Mouse (Mus musculus): ENCODE results near the gene Gm10803. TPM values are rescaled to one million over a fixed set of nuclear protein-coding genes. Genes with fewer than 3 reads are reported as not detected.

Gene Gm10803
- total RNA-seq, 2 experiments from 2014 or later, result not detected

GRCm38 (mm10) chr2:93592164-93592790 is 31.9 kb downstream of the Gm10803 start:
- no peak for DNase-seq

DNA sequence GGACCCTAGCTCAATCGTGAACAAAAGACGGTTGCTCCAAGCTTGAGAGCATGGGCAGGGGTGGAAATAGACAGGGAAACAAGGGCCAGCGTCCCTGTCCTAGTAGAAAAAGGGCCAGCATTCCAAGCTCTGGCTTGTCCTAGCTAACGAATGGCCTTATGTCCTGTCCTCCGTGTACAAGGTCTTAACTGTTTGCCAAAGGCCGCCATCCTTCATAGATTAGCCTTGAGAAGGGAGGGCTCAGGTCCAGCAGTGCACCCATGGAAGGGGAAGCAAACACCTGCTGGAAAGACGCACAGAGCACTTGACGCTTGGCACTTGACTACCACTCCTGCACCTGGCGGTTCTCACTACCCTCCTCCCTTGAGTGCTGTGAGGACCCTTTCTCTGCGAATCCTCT is 32.8 kb downstream of the Gm10803 start:
- DNase-seq, result no peak

DNA sequence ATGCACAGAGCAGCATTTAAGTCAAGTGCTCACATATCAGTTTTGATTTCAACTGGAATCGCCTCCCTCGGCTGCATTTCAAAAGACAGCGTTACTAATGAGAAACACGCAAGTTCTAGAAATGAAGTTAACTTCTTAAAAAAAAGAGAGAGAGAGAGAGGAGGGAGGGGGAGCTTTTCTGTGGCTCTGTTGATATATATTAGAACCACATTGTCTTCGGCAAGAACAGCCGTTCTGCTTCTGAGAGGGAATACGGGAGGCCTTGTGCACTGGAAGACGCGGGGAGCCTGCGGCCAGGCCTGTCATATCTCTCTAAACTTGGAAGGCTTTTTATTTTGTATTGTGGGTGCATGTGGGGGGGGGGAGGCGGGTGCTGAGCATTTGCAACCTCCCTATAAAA is 36.8 kb downstream of the Gm10803 start:
- DNase-seq, result no peak

DNA sequence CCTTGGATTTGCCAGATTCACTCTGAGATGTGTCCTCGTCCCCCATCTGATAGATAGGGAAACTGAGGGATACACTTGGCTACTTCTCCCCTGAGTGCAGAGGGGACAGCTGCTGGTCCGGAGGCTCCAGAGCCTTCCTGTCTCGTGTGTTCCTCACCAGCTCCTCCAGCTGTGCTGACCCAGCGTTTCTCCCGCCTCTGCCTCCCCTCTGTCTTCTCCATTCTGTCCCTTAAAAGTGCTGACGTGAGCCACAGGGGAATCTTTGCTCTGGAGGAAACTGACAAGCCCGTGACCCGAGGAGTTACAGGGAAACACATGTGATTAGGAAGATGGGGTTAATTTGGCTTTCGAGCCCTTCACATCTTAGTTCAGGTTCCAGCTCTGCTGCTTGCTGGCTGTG is 39.4 kb downstream of the Gm10803 start:
- DNase-seq, result peak; percentile 45

- no peak for DNase-seq
Measured at GRCm38 (mm10) chr2:93604601-93605285, 44.4 kb downstream of the Gm10803 start.

DNA sequence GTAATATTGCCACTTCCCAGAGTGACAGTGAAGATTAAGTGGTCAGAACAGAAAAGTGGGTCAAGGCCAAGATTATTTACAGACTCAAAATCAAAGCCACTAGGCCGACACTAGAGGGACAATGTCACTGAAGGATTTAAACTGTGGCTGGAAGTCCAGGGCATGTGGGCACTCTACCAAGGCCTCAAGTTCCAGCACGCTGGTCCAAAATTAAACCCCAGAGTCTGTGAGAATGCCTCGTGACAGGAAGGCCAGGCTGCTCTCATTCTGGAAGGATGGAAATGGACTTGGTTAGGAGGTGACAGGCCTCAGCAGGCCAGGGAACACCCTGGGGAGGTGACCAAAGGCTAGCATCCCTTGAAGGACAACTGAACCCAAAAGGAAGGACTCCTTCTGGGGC is 48.4 kb downstream of the Gm10803 start:
- DNase-seq, result peak; percentile 49

- DNase-seq, result no peak
Measured at GRCm38 (mm10) chr2:93613020-93613419, 52.7 kb downstream of the Gm10803 start.

Other genes starting within 250 kb of the Gm10803 start
- 1 to 10 TPM; 3.8 TPM for gene Tspan18, start 226.1 kb upstream of the Gm10803 start, total RNA-seq (2021)
- 10 to 100 TPM in 1 of 2 experiments, 1 to 10 TPM in 1; 9.1 to 12.0 TPM for gene Cd82, start 97.4 kb upstream of the Gm10803 start, total RNA-seq (2021)
- under 1 TPM; 0.33 to 0.56 TPM for gene Alx4, start 81.8 kb downstream of the Gm10803 start, total RNA-seq (2021)